Mouse (Mus musculus): ENCODE results near the gene Ptprg.

DNA sequence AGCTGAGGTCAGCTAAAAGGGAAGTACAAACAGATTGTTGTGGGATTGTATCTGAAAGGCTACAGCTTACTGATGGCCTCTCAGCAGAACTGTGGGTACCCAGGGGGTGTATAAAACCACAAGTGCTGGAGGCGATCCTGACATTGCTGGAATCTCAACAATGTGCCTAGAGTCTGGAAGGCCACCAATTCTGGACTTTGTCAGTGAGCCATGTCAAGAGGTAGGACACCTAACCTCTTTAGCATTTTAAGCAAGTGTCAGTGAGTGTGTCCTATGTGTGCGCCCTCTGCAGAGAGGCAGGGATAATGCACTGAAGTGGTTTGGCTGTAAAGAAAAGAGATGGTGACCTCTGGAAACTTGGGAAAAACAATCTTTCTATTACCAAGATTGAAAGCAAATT, 504.5 kb downstream of the Ptprg start:
- TF ChIP-seq TAL1 (IDR thresholded peaks at IDR 0.05; ENCODE audit: low read length) (no peak), ETS1 (IDR thresholded peaks at IDR 0.05; ENCODE audit: low read depth, low read length) (no peak), CHD2 (IDR thresholded peaks at IDR 0.05; ENCODE audit: low read length) (no peak), MAFK (IDR thresholded peaks at IDR 0.05; ENCODE audit: borderline replicate concordance, low read depth, low read length) (no peak), EP300 (IDR thresholded peaks at IDR 0.05; ENCODE audit: low read depth in 1 of 2, low read length in 2 of 2) (no peak), CTCF (IDR thresholded peaks at IDR 0.05 in 2 of 3, conservative IDR thresholded peaks at IDR 0.05 in 1 of 3; ENCODE audit: control insufficient read depth in 1 of 3, insufficient read depth in 1 of 3, low read depth in 2 of 3, low read length in 3 of 3, poor library complexity in 1 of 3, severe bottlenecking in 1 of 3) (no peak), POLR2A (IDR thresholded peaks at IDR 0.05; ENCODE audit: control insufficient read depth in 1 of 2, insufficient read depth in 1 of 2, low read depth in 1 of 2, low read length in 2 of 2, poor library complexity in 1 of 2) (no peak), TBP (IDR thresholded peaks at IDR 0.05; ENCODE audit: low read depth, low read length) (no peak), ELF1 (IDR thresholded peaks at IDR 0.05; ENCODE audit: low read depth, low read length) (no peak), POLR2AphosphoS2 (IDR thresholded peaks at IDR 0.05; ENCODE audit: low read length) (no peak), MEF2A (IDR thresholded peaks at IDR 0.05; ENCODE audit: extremely low read depth, insufficient replicate concordance, low read depth, low read length, poor library complexity, severe bottlenecking) (no peak), ZC3H11A (IDR thresholded peaks at IDR 0.05; ENCODE audit: low read depth, low read length) (no peak), NELFE (IDR thresholded peaks at IDR 0.05; ENCODE audit: low read depth, low read length) (no peak)
